Mouse (Mus musculus): ENCODE measurements around the gene Zfp60. TPM values are rescaled to one million over a fixed set of nuclear protein-coding genes. Genes with fewer than 3 reads are reported as not detected.

Zfp60 gene
- polyA plus RNA-seq (2017; shearing (Covaris generic)): 10 to 100 TPM in 1 of 2 experiments, 1 to 10 TPM in 1; 9.8 to 13.4 TPM

GRCm38 (mm10) chr7:27731281-27731883 lies at the start of gene Zfp60:
Gene Zfp60, plus strand, starts transcription at chr7:27731389.

GRCm38 (mm10) chr7:27688815-27689612 lies 42.2 kb upstream of the Zfp60 start, which contains the start of gene Zfp607b:
Gene Zfp607b, plus strand, starts transcription at chr7:27689340.

Other genes with a start within 250 kb of the Zfp60 start
- 10 to 100 TPM; 45.9 to 62.2 TPM for gene Sertad1, start 244.5 kb upstream of the Zfp60 start, polyA plus RNA-seq (2017; shearing (Covaris generic))
- gene Prx, start 232.1 kb upstream of the Zfp60 start, polyA plus RNA-seq (2017; shearing (Covaris generic)): under 1 TPM; 0.32 to 0.44 TPM
- gene Hipk4, start 208.1 kb upstream of the Zfp60 start, polyA plus RNA-seq (2017; shearing (Covaris generic)): under 1 TPM; 0.14 to 0.20 TPM
- 100 to 1,000 TPM; 116 to 248 TPM for gene Pld3, start 178.2 kb upstream of the Zfp60 start, polyA plus RNA-seq (2017; shearing (Covaris generic))
- gene 2310022A10Rik, start 178.2 kb upstream of the Zfp60 start, polyA plus RNA-seq (2017; shearing (Covaris generic)): 10 to 100 TPM; 23.2 to 23.7 TPM
- 10 to 100 TPM; 63.3 to 82.1 TPM for gene Akt2, start 139.8 kb upstream of the Zfp60 start, polyA plus RNA-seq (2017; shearing (Covaris generic))
- not detected for gene Ttc9b, start 77.5 kb upstream of the Zfp60 start, polyA plus RNA-seq (2017; shearing (Covaris generic))
- gene Map3k10, start 56.8 kb upstream of the Zfp60 start, polyA plus RNA-seq (2017; shearing (Covaris generic)): 10 to 100 TPM; 13.9 to 19.1 TPM
- 1 to 10 TPM in 1 of 2 experiments, under 1 TPM in 1; 0.95 to 7.4 TPM for gene Zfp607b, start 42.0 kb upstream of the Zfp60 start, polyA plus RNA-seq (2017; shearing (Covaris generic))
- gene Zfp626, start 75.8 kb downstream of the Zfp60 start, polyA plus RNA-seq (2017; shearing (Covaris generic)): 1 to 10 TPM; 2.7 to 3.4 TPM
- gene Zfp59, start 107.2 kb downstream of the Zfp60 start, polyA plus RNA-seq (2017; shearing (Covaris generic)): 1 to 10 TPM; 5.1 to 6.4 TPM
- gene Zfp607a, start 126.1 kb downstream of the Zfp60 start, polyA plus RNA-seq (2017; shearing (Covaris generic)): 10 to 100 TPM in 1 of 2 experiments, 1 to 10 TPM in 1; 8.7 to 10.5 TPM
- 1 to 10 TPM; 3.7 to 9.5 TPM for gene Zfp974, start 198.1 kb downstream of the Zfp60 start, polyA plus RNA-seq (2017; shearing (Covaris generic))
- gene Zfp780b, start 247.8 kb downstream of the Zfp60 start, polyA plus RNA-seq (2017; shearing (Covaris generic)): 10 to 100 TPM in 1 of 2 experiments, 1 to 10 TPM in 1; 9.6 to 11.9 TPM

Measured in activated CD4-positive, CD25-positive, alpha-beta regulatory T cell (primary cell).